Mouse (Mus musculus) erythroid progenitor cell, adult 5-6 weeks (primary cell): ENCODE results near the gene Lmcd1. TPM values are rescaled to one million over a fixed set of nuclear protein-coding genes. Genes with fewer than 3 reads are reported as not detected.

Source experiments
- ATAC-seq: replicated peaks from 2 replicates; pipeline ENCODE4 v1.8.0; 2016; ENCODE audit warnings: moderate number of reproducible peaks, mild to moderate bottlenecking, moderate TSS enrichment, inconsistent platforms; ENCODE audit not compliant: poor library complexity, low FRiP score, severe bottlenecking
- total RNA-seq, 2 experiments: library from RNA; stranded (forward) in 1 of 2; stranded (reverse) in 1 of 2; fragments of 150-400 nt in 1 of 2; fragments of 186-747, 209-891 nt in 1 of 2; gene quantifications; 2 replicates each; pipeline versions ENCODE4 v1.2.3 to v1.2.4; 2015 to 2017; ENCODE audit warnings: low replicate concordance in 2 of 2

The Lmcd1 gene
- total RNA-seq, 2 experiments from 2014 or later, result not detected

DNA sequence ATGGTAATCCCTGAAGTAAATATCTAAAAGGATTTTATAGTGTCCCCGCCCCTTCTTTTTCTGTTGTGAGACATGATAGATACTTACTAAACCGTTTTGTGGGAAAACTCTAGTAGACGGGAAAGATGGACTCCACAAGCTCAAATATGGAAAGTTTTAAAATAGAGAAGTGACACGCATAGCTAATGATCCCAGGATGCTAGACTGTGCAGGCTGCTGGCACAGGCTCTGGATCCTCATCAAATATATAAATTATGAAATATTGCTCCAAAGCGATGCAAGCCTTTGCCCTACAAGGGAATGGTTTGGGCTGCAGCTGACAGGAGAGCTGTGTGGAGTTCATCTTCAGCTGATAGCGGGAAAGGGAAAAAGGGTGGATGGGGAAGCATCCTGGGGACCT, 64.1 kb downstream of the Lmcd1 start:
- no peak for ATAC-seq

DNA sequence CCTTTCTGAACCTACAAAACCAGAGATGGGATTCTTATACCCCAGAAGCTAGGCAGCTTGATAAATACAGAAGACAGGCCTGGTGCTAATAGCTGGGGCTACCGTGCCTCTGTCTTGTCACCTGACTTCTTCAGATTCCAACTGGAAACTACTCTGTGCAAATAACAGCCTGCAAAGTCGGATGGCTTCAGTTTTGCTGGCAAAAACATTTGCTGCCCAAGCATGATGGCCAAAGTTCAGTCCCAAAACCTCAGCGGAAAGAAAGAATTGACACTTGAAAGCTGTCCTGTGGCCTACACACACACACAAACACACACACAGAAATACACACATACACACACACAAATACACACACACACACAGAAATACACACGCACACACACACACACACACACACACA, 65.5 kb downstream of the Lmcd1 start:
- no peak for ATAC-seq

DNA sequence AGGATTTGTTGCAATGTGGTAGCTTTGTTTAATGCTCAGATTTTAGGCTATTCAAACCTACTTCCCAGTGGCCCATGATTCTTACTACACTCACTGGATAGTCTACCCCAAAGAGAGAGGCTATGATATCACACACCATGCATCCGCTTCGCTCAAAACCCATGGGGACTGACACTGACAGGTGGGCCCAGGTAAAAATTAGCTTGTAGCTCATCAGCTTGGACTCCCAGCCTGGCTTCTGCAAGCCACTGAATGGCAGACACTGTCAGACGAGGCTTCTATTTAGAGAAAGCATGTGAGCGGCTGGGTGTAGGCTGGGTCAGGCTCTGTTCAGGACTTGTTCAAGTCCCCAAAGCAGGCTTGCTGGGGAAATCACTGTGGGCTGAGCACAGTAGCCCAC, 76.9 kb downstream of the Lmcd1 start:
- ATAC-seq, result no peak

DNA sequence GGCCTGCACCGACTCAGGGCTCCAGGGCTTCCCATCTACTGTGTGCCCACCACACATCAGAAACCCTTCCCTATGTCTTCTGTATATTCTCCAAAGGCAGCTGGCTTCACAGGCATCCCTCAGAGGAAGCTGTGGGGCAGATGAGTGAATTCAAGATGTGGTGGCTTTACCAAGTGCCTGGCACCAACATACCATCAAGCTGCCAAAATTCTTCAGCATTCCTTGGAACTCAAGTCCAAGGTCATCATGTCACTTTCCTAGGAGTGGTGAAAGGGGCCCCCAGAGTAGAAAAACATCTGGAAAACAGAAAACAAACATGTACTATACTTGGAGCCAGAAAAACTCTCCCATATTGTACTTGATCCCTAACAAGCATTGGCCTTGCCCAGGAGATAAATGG, 85.8 kb downstream of the Lmcd1 start:
- no peak for ATAC-seq

DNA sequence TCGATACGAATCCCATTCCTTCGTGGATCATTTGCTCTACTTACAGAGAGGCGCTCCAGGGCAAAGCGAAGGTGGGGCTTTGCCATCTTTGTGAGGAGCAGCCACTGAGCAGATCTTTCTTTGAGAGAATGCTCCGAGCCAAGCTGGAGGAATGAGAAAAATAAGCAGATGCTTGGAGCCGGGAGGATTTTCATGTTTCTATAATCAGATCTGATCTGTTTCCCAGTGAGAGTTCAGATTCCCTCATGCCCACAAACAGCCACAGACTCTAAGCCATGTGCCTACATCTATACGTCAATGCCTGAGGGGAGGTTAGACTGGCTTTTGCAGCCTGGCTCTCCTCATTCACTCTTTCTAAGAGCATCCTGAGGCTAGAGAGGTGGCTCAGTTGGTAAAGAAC, 87.1 kb downstream of the Lmcd1 start:
- ATAC-seq, result no peak

DNA sequence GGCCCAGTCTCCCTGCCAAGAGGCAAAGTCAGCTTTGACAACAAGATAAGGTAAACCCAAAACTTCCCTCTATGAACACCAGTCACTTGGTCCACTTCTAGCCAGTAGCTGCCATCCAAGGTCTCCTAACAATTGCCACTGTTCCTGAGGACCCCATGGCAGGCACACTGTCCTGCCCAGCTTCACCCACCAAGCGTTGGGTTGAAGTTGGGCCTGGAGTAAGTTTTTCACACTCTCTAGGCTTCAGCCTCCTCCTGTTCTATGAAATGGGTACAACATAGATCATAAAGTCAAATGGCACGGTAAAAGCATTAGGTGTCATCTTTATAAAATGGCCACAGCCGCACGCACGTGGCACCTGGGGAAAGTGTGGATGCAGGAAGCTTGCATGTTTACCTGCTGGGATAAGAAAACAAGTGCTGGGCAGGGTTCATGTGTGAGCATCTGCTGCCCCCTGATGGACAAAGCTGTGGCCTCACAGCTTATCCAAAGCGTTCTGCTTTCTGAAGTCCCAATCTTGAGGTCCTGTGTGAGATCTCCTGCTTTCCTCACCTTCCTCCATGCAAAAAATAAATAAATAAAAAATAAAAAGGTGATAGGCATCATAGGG, 88.9 kb downstream of the Lmcd1 start:
- no peak for ATAC-seq

DNA sequence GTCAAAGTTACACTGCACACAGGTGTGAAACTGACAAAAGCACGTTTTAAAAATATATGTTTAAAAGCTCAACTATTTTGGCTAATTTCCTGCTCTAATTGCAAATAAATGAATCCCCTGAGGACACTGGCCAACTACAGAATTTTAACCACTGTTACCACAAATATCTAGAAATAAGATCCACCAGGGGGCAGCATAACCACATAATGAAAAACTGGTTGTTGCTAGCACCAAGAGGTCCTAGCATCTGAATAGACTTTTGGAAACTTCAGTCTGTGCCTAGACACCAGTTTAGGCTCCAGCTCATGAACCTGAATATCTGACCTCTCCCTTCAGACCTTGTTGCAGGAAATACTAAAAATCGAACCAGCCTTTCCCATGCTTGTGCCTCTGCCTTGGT, 91.0 kb downstream of the Lmcd1 start:
- no peak for ATAC-seq

DNA sequence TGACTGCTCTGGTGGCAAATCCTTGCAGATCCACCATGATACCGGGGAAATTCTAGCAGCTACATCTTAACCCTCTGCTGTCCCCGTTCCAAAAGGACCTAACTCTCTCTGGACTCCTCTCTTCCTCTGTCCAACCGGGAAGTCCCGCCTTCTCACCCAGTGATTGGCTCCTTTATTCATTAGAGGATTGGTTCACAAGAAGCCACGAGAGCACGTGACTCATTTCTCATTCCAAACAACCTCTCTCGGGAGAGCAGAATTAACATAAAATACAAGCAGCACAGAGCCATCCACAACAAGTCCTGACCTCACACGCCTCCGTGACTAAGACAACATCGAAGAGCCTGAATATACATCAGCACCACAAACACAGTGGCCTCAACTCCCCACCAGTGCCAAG, 91.7 kb downstream of the Lmcd1 start:
- no peak for ATAC-seq

DNA sequence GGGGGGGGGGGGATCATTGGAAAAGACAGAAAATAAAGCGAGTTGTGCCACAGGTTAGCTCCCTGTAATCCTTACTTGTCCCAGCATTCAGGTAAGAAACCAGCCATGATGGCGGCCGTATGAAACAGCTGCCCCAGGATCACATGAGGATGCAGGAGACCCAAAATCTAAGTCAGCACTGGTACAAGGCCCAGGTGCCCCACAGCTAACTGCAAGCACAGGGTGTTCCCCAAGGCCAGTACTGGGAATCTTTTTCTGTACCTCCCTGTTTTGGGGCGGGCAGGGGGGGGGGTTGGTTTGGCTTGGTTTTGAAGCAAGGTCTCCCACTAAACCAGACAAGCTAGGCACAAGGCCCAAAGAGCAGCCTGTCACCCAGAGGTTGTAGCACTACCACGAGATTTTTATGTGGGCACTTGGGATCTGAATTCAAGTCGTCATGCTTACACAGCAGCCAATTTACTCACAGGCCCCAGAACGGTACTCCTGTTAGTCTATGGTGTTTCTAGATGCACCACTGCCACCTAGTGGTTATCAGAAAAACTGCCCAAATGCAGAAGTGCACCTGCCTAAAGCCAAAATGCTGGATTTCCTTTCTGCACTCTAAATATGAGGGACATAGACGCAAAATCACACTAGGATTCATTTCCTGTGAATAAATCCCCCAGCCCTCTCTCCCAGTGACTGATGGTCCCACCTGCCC, 100.5 kb downstream of the Lmcd1 start:
- no peak for ATAC-seq

DNA sequence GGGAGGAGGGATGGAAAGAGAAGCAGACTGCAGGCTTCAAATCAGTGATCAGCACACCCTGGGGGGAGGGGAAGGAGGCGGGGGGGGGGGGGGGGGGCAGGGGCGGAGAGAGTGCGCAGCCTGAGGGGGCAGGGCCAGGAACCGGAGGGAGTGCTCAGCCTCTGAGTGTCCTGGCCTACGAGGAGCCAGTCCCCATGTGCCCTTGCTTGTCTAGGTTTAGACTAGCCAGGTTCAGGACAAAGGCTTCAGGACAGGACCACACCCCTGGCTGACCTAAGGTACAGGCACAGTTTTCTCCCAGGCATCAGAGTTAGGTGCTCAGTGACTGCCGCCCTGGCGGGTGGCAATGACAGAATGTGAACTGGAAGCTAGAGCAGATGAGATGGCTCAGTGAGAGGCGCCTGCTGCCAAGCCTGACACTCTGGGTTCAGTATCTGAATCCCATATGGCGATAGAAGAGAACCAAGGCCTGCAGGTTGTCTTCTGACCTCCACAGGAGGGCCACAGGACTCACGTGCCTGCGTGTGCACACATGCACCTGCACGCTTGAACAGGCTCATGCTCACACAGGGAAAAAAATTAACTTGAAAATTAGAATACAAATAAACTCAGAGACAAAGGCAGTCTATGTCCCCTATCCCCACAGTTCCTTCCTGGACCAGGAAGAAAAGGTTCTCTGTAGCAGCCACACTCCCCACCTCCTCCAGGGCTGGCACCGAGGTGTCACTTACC, 102.3 kb downstream of the Lmcd1 start:
- no peak for ATAC-seq

DNA sequence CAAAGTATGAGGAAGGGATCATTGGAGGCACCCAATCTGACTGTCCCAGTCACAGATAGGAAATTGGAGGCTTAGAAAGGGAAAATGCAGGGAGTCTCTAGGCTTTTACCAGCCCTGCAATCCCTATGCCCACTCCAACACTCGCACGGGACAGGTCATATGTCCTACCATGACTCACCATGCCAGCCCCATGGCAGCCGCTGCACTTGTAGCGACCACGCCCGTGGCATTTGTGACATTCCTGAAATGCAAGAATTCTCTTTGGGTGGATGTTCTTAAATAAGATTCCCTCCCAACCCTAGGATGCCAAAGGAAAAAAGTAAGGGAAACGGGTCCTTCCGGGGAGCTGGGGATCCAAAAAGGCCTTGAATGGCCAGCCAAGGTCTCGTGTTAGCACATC, 105.5 kb downstream of the Lmcd1 start:
- ATAC-seq, result no peak

Other genes starting within 250 kb of the Lmcd1 start
- not detected in 2 replicates for gene Ssu2, start 114.3 kb downstream of the Lmcd1 start, total RNA-seq (2015; ENCODE audit: low replicate concordance)
- gene Ssu2, start 114.3 kb downstream of the Lmcd1 start, total RNA-seq (2017; ENCODE audit: low replicate concordance), result not detected in 2 replicates
- not detected in 2 replicates for gene Cav3, start 185.7 kb downstream of the Lmcd1 start, total RNA-seq (2015; ENCODE audit: low replicate concordance)
- not detected in 2 replicates for gene Cav3, start 185.7 kb downstream of the Lmcd1 start, total RNA-seq (2017; ENCODE audit: low replicate concordance)
- gene Oxtr, start 216.2 kb downstream of the Lmcd1 start, total RNA-seq (2015; ENCODE audit: low replicate concordance), result not detected in 2 replicates
- 0.39 TPM in 1 of 2 replicates, not detected in the other for gene Oxtr, start 216.2 kb downstream of the Lmcd1 start, total RNA-seq (2017; ENCODE audit: low replicate concordance)